Mouse (Mus musculus) heart, postnatal 0 days (tissue): ENCODE results near the gene Irx5. TPM values are rescaled to one million over a fixed set of nuclear protein-coding genes. Genes with fewer than 3 reads are reported as not detected.

Source experiments
- ATAC-seq: fragments of 200-750 bp; cut with Nextera tagmentation; 2 replicates; pipeline ENCODE4 v1.8.0; 2017; ENCODE audit warnings: low read depth, moderate number of reproducible peaks, moderate library complexity; ENCODE audit not compliant: insufficient read depth
- DNase-seq: peaks from one replicate; pipeline ENCODE4 v3.0.0-alpha.2; 2016; ENCODE audit warnings: low spot score
- H3K27ac ChIP-seq: fragments of 300-500 bp; sonication (generic); 2 replicates; pipeline ENCODE4 v1.5.1; 2014; ENCODE audit warnings: low read depth, mild to moderate bottlenecking
- H3K27me3 ChIP-seq: fragments of 300-500 bp; sonication (generic); 2 replicates; pipeline ENCODE4 v1.6.1; 2014; ENCODE audit warnings: low read length, mixed read lengths; ENCODE audit not compliant: control insufficient read depth, insufficient read depth
- H3K36me3 ChIP-seq: fragments of 300-500 bp; sonication (generic); replicated peaks from 2 replicates; pipeline ENCODE4 v1.6.1; 2014; ENCODE audit warnings: low read length, mixed read lengths; ENCODE audit not compliant: control insufficient read depth, insufficient read depth
- H3K4me1 ChIP-seq: fragments of 300-500 bp; sonication (generic); 2 replicates; pipeline ENCODE4 v1.6.1; 2014; ENCODE audit warnings: antibody characterized with exemption; ENCODE audit not compliant: control insufficient read depth, insufficient read depth
- H3K4me2 ChIP-seq: fragments of 300-500 bp; sonication (generic); 2 replicates; pipeline ENCODE4 v1.6.1; 2014; ENCODE audit warnings: low read depth, mild to moderate bottlenecking, low read length, moderate library complexity
- H3K4me3 ChIP-seq: fragments of 300-500 bp; sonication (generic); 2 replicates; pipeline ENCODE4 v1.5.1; 2014; ENCODE audit warnings: low read depth, low read length
- H3K9ac ChIP-seq: fragments of 300-500 bp; sonication (generic); replicated peaks from 2 replicates; pipeline ENCODE4 v1.6.1; 2014; ENCODE audit warnings: low read depth, low read length, mixed read lengths
- H3K9me3 ChIP-seq: fragments of 300-500 bp; sonication (generic); replicated peaks from 2 replicates; pipeline ENCODE4 v1.6.1; 2016; ENCODE audit warnings: low read length; ENCODE audit not compliant: control insufficient read depth
- CTCF ChIP-seq: IDR thresholded peaks from 2 replicates; pipeline ENCODE4 v1.5.1; 2016; ENCODE audit warnings: antibody characterized with exemption, control low read depth, low read depth
- EP300 ChIP-seq: IDR thresholded peaks from 2 replicates; pipeline ENCODE4 v1.6.1; 2016; ENCODE audit warnings: antibody characterized with exemption, low read depth
- WGBS: fragments of 180-500 bp; shearing (Covaris S2); extraction: QIAGEN DNeasy Blood & Tissue Kit; methylation state at CpG from one replicate; pipeline ENCODE4 v1.1.7; 2014; 5-methylcytosine and 5-hydroxymethylcytosine counted together
- polyA plus RNA-seq: library from polyadenylated mRNA; unstranded; fragments of >200 nt; fragmentation: Nextera tagmentation; extraction: Ambion mirVana; gene quantifications from 2 replicates; pipeline ENCODE4 v1.2.1, GENCODE M21; 2015
- total RNA-seq: library from RNA; depleted of rRNA; stranded (reverse); fragments of >200 nt; gene quantifications from 2 replicates; pipeline ENCODE4 v1.2.3, GENCODE M21; 2014; ENCODE audit warnings: low replicate concordance

Gene Irx5
- total and polyA plus RNA-seq, 2 experiments from 2014 or later: 7.3 to 18.6 TPM

DNA sequence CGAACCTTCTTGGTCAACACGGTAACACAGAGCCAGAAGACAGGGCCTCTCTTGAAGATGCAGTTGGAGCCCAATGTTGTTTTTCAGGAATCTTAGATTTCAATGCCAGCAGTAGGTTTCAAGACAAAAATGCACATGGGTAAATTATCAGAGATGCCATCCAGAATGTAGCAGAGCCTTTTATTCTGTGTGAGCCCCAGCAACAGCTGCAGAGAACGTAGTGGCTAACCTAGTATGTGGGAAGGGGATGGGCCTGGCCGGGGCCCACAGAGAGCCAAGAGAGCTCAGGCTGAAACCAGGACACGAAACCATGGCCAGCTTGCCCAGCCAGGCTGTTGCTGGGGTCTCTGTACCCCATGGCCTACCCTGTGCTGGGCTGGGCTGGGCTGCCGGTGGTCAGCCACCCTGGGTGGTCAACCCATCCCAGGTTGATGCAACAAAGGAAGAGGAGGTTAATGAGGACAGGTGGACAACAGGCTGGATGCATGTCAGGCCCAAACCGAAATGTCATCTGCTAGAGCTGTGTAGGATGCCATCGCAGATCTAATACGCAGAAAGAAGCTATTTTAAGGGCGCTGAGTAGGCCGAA, 7.4 kb upstream of the Irx5 start:
- peak overlapping the region; percentile 66 for H3K27ac ChIP-seq
- H3K36me3 ChIP-seq: no peaks in the 10 kb centered on the region; the same call in 1 of the 2 replicates
- H3K4me3 ChIP-seq: no peak overlapping the region
- TF ChIP-seq EP300: no peak
- no peak for TF ChIP-seq CTCF
- H3K4me2 ChIP-seq: 0 out of 2 replicates have a peak overlapping the region, but pooled peaks have one; percentile 15
- 65% methylated on average over 11 of the region's 11 CpGs for WGBS
- DNase-seq (no peak), ATAC-seq (peak; percentile 43)
- no peaks in the 10 kb centered on the region for H3K9me3 ChIP-seq
- H3K9ac ChIP-seq: no peak overlapping the region
- peaks cover 3% of the 10 kb centered on the region; the same call in 1 of the 2 replicates for H3K4me1 ChIP-seq
- no peaks in the 10 kb centered on the region for H3K27me3 ChIP-seq

DNA sequence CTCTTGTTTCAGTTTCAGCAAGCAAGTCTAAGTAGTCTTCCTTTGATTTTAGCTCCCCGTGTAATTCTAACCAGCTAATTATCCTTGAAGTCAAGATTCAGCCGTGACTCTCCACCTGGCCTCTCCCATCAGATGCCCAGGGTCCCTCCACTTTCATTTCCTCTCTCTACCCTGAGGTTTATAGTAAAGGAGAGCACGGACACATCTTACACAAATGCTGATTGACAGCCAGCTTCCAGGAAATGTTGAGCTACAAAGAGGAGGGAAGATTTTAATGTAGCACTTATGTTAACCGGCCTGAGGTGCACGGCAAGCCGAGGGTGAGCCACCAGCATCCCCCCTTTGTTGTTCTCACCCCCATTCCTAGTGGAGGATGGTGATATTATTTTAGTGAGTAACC, 4.0 kb upstream of the Irx5 start:
- H3K27ac ChIP-seq: peak overlapping the region; percentile 78
- H3K27me3 ChIP-seq: peaks cover 22% of the 10 kb centered on the region
- DNase-seq (no peak), ATAC-seq (no peak)
- WGBS: 31% methylated on average over 6 of the region's 6 CpGs
- H3K4me3 ChIP-seq: peak overlapping the region; percentile 60
- no peaks in the 10 kb centered on the region for H3K36me3 ChIP-seq
- TF ChIP-seq EP300 (no peak), CTCF (no peak)
- H3K4me1 ChIP-seq: peaks cover 7% of the 10 kb centered on the region
- no peaks in the 10 kb centered on the region for H3K9me3 ChIP-seq
- H3K4me2 ChIP-seq: peak overlapping the region; percentile 92
- peak overlapping the region; percentile 65 for H3K9ac ChIP-seq

DNA sequence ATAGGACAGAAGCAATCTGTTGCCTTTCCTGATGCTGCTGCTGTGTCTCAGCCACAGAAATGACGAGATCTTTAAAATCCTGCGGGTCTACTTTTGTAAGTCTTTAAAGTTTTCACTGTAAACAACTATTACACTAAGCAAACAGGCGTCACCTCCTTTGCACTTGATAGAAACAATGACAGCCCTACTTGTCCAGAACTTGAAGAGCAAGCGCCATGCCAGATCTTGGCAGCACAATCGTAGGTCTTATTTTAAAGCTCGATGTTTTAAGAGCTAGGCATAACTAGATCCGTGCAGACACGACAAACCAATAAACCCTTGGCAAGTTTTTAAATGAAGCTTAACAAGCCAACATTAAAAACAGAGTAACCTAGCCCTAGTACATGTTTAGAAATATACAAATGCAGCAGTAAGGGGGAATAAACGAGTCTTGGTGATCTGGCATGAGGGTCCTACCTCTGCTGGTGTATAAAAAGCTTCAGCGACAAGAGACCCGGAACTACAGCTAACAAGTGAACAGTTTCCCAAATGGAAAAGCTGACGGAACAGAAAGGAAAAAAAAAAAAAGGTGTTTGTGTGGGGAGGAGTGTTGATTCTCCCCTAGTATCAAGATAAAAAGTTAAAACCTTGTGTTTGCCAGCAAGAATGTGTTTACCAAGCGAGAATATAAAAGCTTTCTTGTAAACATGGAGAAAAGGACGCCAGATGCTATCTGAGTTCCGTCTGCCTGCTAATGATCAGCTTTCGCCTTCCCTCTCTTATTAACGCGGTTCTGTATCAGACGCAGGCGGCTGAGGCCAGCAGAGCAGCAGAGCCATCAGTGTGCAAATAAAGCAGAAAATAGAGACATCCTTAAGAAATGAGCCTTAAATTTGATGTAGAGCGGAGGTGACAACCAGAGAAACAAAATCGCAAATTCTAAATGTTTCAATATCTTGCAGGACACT, 2.6 kb upstream of the Irx5 start:
- 5% methylated on average over 22 of the region's 22 CpGs for WGBS
- Histone ChIP-seq H3K36me3 (no peaks in the 10 kb centered on the region), H3K4me1 (peaks cover 10% of the 10 kb centered on the region), H3K27ac (peak overlapping the region; percentile 78), H3K4me2 (peak overlapping the region; percentile 92), H3K9me3 (no peaks in the 10 kb centered on the region), H3K27me3 (peaks cover 35% of the 10 kb centered on the region), H3K4me3 (peak overlapping the region; percentile 60), H3K9ac (peak overlapping the region; percentile 65)
- TF ChIP-seq CTCF (no peak), EP300 (no peak)
- DNase-seq (no peak), ATAC-seq (no peak)

DNA sequence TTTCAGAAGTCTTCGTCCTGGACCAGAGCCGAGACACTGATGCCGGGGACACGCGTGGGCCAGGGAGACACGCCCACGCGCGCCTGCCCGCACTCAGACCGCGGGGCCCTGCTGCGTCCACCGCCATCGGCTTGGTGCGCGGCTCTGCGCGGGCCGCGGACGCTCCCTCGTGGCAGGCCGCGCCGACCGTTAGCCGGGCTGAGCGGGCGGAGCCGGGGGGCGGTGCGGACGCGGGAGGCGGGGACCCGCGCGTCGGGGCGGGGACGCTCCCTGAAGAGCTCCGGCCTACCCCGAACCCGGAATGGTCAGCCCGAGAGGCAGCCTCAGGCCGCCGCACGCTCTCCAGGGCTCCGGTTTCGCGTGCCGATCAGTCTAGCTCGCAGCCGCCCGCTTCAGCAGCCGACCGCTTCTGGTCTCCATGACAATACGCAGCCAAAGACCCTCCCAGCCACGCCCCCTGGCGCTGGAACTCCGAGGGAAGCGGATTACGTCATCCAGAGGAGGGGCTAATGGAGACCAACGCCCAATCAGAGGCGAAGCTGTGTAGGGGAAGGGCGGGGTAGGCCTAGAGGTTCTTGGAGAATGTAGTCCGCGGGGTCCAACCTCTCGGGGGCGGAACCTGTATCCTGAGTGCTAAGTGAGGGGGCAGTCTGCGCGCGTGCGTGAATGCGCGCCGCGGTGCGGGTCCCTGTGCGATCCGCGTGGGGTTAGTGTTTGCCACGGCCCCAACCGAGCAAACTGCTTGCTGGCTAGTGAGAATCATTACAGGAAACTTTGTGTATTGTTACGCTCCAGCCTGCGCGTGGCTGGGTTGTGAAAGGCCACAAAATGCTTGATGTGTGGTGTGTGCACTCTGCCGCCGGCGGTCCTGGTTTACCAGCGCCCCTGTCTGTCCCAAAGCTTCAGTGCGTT, 1.5 kb upstream of the Irx5 start:
- ATAC-seq (peak; percentile 91), DNase-seq (peak; percentile 99)
- Histone ChIP-seq H3K27me3 (peaks cover 45% of the 10 kb centered on the region), H3K27ac (peak overlapping the region; percentile 92), H3K36me3 (no peaks in the 10 kb centered on the region), H3K9ac (peak overlapping the region; percentile 84), H3K4me3 (peak overlapping the region; percentile 60), H3K4me2 (peak overlapping the region; percentile 92), H3K4me1 (peaks cover 12% of the 10 kb centered on the region), H3K9me3 (no peaks in the 10 kb centered on the region)
- under 1% methylated on average over 86 of the region's 93 CpGs for WGBS
- TF ChIP-seq EP300 (no peak), CTCF (peak; percentile 41)
